Mouse (Mus musculus) forebrain, embryonic 16.5 days (tissue): Measurements from ENCODE around the gene Zfp712. TPM values are rescaled to one million over a fixed set of nuclear protein-coding genes. Genes with fewer than 3 reads are reported as not detected.

Experiments used
- ATAC-seq: fragments of 200-750 bp; cut with Nextera tagmentation; 2 replicates; pipeline ENCODE4 v1.8.0; 2017; ENCODE audit warnings: mild to moderate bottlenecking, moderate library complexity
- H3K27ac ChIP-seq: fragments of 300-500 bp; sonication (generic); 2 replicates; pipeline ENCODE4 v1.5.1; 2014; ENCODE audit warnings: low read length, control low read depth
- H3K27me3 ChIP-seq: fragments of 300-500 bp; sonication (generic); replicated peaks from 2 replicates; pipeline ENCODE4 v1.6.1; 2014; ENCODE audit warnings: low read length; ENCODE audit not compliant: control insufficient read depth, insufficient read depth
- H3K36me3 ChIP-seq: fragments of 300-500 bp; sonication (generic); 2 replicates; pipeline ENCODE4 v1.6.1; 2014; ENCODE audit not compliant: control insufficient read depth, insufficient read depth
- H3K4me1 ChIP-seq: fragments of 300-500 bp; sonication (generic); replicated peaks from 2 replicates; pipeline ENCODE4 v1.6.1; 2014; ENCODE audit warnings: low read length; ENCODE audit not compliant: control insufficient read depth, insufficient read depth
- H3K4me2 ChIP-seq: fragments of 300-500 bp; sonication (generic); 2 replicates; pipeline ENCODE4 v1.6.1; 2014; ENCODE audit warnings: mild to moderate bottlenecking, low read length, control low read depth
- H3K4me3 ChIP-seq: fragments of 300-500 bp; sonication (generic); replicated peaks from 2 replicates; pipeline ENCODE4 v1.5.1; 2014; ENCODE audit warnings: mild to moderate bottlenecking, low read length, control low read depth
- H3K9ac ChIP-seq: fragments of 300-500 bp; sonication (generic); replicated peaks from 2 replicates; pipeline ENCODE4 v1.6.1; 2014; ENCODE audit warnings: low read depth, low read length, control low read depth
- H3K9me3 ChIP-seq: fragments of 300-500 bp; sonication (generic); 2 replicates; pipeline ENCODE4 v1.6.1; 2016; ENCODE audit warnings: low read length; ENCODE audit not compliant: control insufficient read depth
- WGBS: fragments of 180-500 bp; shearing (Covaris S2); extraction: QIAGEN DNeasy Blood & Tissue Kit; methylation state at CpG from one replicate; pipeline ENCODE4 v1.1.7; 2014; 5-methylcytosine and 5-hydroxymethylcytosine counted together
- polyA plus RNA-seq: library from polyadenylated mRNA; unstranded; fragments of >200 nt; fragmentation: Nextera tagmentation; extraction: Ambion mirVana; gene quantifications from 2 replicates; pipeline ENCODE4 v1.2.1, GENCODE M21; 2015

Gene Zfp712
- 9.7 and 9.8 TPM in 2 replicates for polyA plus RNA-seq

DNA sequence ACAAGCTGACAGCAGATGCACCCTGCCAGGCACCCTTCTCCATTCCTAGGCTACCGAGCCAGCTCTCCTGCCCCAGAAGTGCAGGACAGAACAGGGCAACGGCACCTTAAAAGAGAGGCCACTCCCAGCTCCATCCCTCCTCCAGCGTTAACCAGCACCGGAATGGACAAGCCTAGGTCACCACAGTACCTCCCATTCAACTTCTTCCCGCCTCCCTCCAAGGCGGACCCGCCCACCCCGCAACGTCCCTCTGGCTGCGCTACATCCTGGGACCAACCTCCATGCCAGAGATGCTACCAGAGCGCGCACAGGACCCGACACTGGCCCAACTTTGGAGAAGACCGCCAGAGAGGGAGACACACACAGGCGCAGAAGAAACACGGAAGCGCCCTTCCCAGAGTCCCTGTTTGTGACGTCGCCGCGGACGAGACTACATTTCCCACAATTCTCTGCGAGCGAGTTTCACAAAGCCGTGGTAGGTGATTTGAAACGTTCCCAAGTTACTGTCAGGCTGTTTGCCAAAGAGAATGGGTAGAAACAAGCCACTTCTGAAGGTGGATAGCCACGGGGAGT lies at the start of gene Zfp712:
Zfp712 (minus strand) TSS at position 385 of the 573 bp plus-strand sequence.
- Histone ChIP-seq H3K27ac (peak within 1 kb of the TSS; percentile 80), H3K9me3 (peaks cover 5% of the 10 kb centered on the region; the same call in 1 of the 2 replicates), H3K4me1 (peaks cover 6% of the 10 kb centered on the region), H3K27me3 (no peaks in the 10 kb centered on the region), H3K4me3 (peak within 1 kb of the TSS; percentile 86), H3K36me3 (no peaks in the 10 kb centered on the region), H3K4me2 (peak within 1 kb of the TSS; percentile 77), H3K9ac (peak within 1 kb of the TSS; percentile 60)
- WGBS = under 1% methylated on average over 27 of the region's 27 CpGs
- peak; percentile 94 for ATAC-seq

DNA sequence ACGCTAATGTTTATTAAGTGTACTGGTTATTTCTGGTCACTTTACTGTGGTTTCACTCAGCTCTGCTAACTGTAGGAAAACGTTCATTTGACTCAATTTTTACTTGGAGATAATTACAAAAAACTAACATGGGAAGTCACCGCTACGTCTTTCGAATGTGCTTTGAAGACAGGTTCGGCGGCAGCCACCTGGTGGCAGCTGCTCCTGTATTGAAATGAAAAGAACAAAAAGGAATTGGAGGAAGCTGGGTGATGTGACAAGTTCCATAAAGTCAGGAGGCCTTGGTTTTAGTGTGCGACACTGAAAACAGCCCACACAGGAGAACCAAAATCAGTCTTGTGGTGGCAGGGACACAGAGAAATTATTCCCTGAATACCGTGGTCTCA lies 47.8 kb upstream of the Zfp712 start:
- 0 out of 2 replicates have a peak overlapping the region, but pooled peaks have one; percentile 23 for H3K9ac ChIP-seq
- no peak overlapping the region for H3K27ac ChIP-seq
- no peaks in the 10 kb centered on the region for H3K9me3 ChIP-seq

GRCm38 (mm10) chr13:67108194-67108820 lies 47.3 kb upstream of the Zfp712 start, which contains the start of gene Gm28557:
Gm28557 (minus strand) TSS chr13:67108604.
- Histone ChIP-seq H3K36me3 (no peaks in the 10 kb centered on the region), H3K9ac (peak within 1 kb of the TSS; percentile 56), H3K9me3 (no peaks in the 10 kb centered on the region), H3K4me1 (peaks cover 6% of the 10 kb centered on the region), H3K27me3 (no peaks in the 10 kb centered on the region), H3K4me3 (peak within 1 kb of the TSS; percentile 66), H3K27ac (no peak within 1 kb of the TSS), H3K4me2 (peak within 1 kb of the TSS; percentile 71)
- peak; percentile 99 for ATAC-seq
- under 1% methylated on average over 17 of the region's 17 CpGs for WGBS

More for the DNA sequence above, 47.8 kb upstream of the Zfp712 start:
- Histone ChIP-seq H3K36me3 (no peaks in the 10 kb centered on the region), H3K4me1 (peaks cover 6% of the 10 kb centered on the region), H3K4me3 (peak overlapping the region; percentile 66), H3K4me2 (peak overlapping the region; percentile 54), H3K27me3 (no peaks in the 10 kb centered on the region)
- WGBS = 3% methylated on average over 9 of the region's 9 CpGs
- ATAC-seq = peak; percentile 65

- no peak for ATAC-seq
- H3K27ac ChIP-seq = no peak overlapping the region
These were observed 46.7 kb upstream of the Zfp712 start for GRCm38 (mm10) chr13:67107681-67108080.

GRCm38 (mm10) chr13:67097876-67098275 lies 36.9 kb upstream of the Zfp712 start, which contains the start of gene Zfp708:
Zfp708 (minus strand) TSS chr13:67097976.
- no peak within 1 kb of the TSS for H3K4me3 ChIP-seq
- H3K27ac ChIP-seq = no peak within 1 kb of the TSS
- H3K9ac ChIP-seq = no peak within 1 kb of the TSS
- H3K4me1 ChIP-seq = no peaks in the 10 kb centered on the region
- no peak within 1 kb of the TSS for H3K4me2 ChIP-seq
- no peaks in the 10 kb centered on the region for H3K36me3 ChIP-seq
- no peaks in the 10 kb centered on the region for H3K27me3 ChIP-seq
- ATAC-seq = no peak
- 91% methylated on average over 10 of the region's 10 CpGs for WGBS
- H3K9me3 ChIP-seq = no peaks in the 10 kb centered on the region

More at GRCm38 (mm10) chr13:67107681-67108080, 46.7 kb upstream of the Zfp712 start:
- H3K4me3 ChIP-seq = peak overlapping the region; percentile 66
- 67% methylated on average over 9 of the region's 9 CpGs for WGBS
- peak overlapping the region; percentile 56 for H3K9ac ChIP-seq
- no peaks in the 10 kb centered on the region for H3K36me3 ChIP-seq
- H3K27me3 ChIP-seq = no peaks in the 10 kb centered on the region
- peak overlapping the region; percentile 71 for H3K4me2 ChIP-seq
- peaks cover 6% of the 10 kb centered on the region for H3K4me1 ChIP-seq
- no peaks in the 10 kb centered on the region for H3K9me3 ChIP-seq

- ATAC-seq = no peak
- no peaks in the 10 kb centered on the region for H3K36me3 ChIP-seq
- H3K9ac ChIP-seq = no peak overlapping the region
- H3K4me3 ChIP-seq = no peak overlapping the region
- H3K9me3 ChIP-seq = no peaks in the 10 kb centered on the region
- no peak overlapping the region for H3K27ac ChIP-seq
- H3K4me2 ChIP-seq = no peak overlapping the region
- no peaks in the 10 kb centered on the region for H3K4me1 ChIP-seq
- 87% methylated on average over 1 of the region's 1 CpGs for WGBS
- no peaks in the 10 kb centered on the region for H3K27me3 ChIP-seq
These were observed 29.2 kb upstream of the Zfp712 start for GRCm38 (mm10) chr13:67090154-67090553.

DNA sequence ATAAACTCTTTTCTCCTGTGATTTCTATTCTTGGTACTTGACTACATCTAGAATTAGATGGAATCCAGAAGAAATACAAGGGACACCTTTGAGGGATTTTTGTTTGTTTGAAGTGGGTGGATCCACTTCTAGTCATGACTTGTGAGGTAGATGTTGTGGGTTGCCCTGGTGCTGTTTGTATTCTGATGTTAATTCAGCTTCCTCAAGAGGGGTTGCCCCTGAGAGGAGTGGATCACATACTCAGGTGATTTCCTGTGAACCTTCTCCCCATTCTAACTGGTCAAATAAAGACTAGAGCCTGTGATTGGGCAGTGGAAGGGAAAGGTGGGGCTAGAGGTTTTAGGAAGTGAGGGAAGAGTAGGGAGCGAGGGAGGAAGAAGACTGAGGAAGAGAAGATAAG lies 21.0 kb upstream of the Zfp712 start:
- Histone ChIP-seq H3K4me3 (peak overlapping the region; percentile 75), H3K4me1 (peaks cover 11% of the 10 kb centered on the region), H3K27me3 (no peaks in the 10 kb centered on the region), H3K9me3 (no peaks in the 10 kb centered on the region), H3K4me2 (peak overlapping the region; percentile 77), H3K27ac (no peak overlapping the region), H3K9ac (no peak overlapping the region; the same call in 1 of the 2 replicates), H3K36me3 (0 out of 2 replicates have a peak, but pooled peaks cover 3% of the 10 kb centered on the region)
- no peak for ATAC-seq
- 89% methylated on average over 1 of the region's 1 CpGs for WGBS

GRCm38 (mm10) chr13:67081142-67081713 lies 20.3 kb upstream of the Zfp712 start:
- Histone ChIP-seq H3K27ac (peak overlapping the region; percentile 71), H3K4me2 (peak overlapping the region; percentile 77), H3K27me3 (no peaks in the 10 kb centered on the region), H3K9ac (peak overlapping the region; percentile 74), H3K9me3 (peaks cover 2% of the 10 kb centered on the region; the same call in 1 of the 2 replicates), H3K4me1 (peaks cover 11% of the 10 kb centered on the region), H3K4me3 (peak overlapping the region; percentile 75), H3K36me3 (0 out of 2 replicates have a peak, but pooled peaks cover 6% of the 10 kb centered on the region)
- peak; percentile 98 for ATAC-seq
- under 1% methylated on average over 24 of the region's 24 CpGs for WGBS

- Histone ChIP-seq H3K27me3 (no peaks in the 10 kb centered on the region), H3K9ac (no peak overlapping the region), H3K36me3 (peaks cover 32% of the 10 kb centered on the region), H3K27ac (no peak overlapping the region), H3K4me2 (no peak overlapping the region), H3K4me1 (peaks cover 11% of the 10 kb centered on the region), H3K9me3 (peaks cover 20% of the 10 kb centered on the region; the same call in 1 of the 2 replicates), H3K4me3 (no peak overlapping the region)
- no peak for ATAC-seq
- WGBS = 93% methylated on average over 2 of the region's 2 CpGs
These were observed 16.3 kb upstream of the Zfp712 start for GRCm38 (mm10) chr13:67077244-67077643.
